Mouse (Mus musculus): ENCODE results near the gene Wdfy1.

Gene Wdfy1

GRCm38 (mm10) chr1:79655819-79656555 lies 120.0 kb downstream of the Wdfy1 start:
- DNase-seq (ENCODE audit: low read depth), result no peak

- no peak for DNase-seq (ENCODE audit: low read depth)
Measured at GRCm38 (mm10) chr1:79654948-79655347, 121.0 kb downstream of the Wdfy1 start.

Data from naive thymus-derived CD4-positive, alpha-beta T cell, adult 2 months (primary cell).